Mouse (Mus musculus): ENCODE data around the gene Teddm1a. TPM values are rescaled to one million over a fixed set of nuclear protein-coding genes. Genes with fewer than 3 reads are reported as not detected.
"Not testable (repeated sequence)": the region's sequence is repeated elsewhere in the genome, so short reads cannot be mapped to it uniquely, and the experiment has no call there.

The Teddm1a gene
- polyA plus RNA-seq, 1 experiment = not detected

- Histone ChIP-seq H3K4me3 (no peak overlapping the region), H3K4me2 (ENCODE audit: low read depth) (peak overlapping the region; percentile 62), H3ac (ENCODE audit: control insufficient read depth, insufficient read length) (no peak overlapping the region), H3K27me3 (ENCODE audit: control insufficient read depth, insufficient read depth, insufficient read length) (no peaks in the 10 kb centered on the region), H3K36me3 (ENCODE audit: control insufficient read depth, insufficient read depth) (no peaks in the 10 kb centered on the region), H3K79me2 (ENCODE audit: control insufficient read depth, insufficient read depth) (no peaks in the 10 kb centered on the region)
- no peak for TF ChIP-seq MAX (IDR thresholded peaks at IDR 0.05; ENCODE audit: low read depth)
- no peak for TF ChIP-seq POLR2AphosphoS2 (IDR thresholded peaks at IDR 0.05; ENCODE audit: insufficient read length, low read depth)
- no peak for TF ChIP-seq TCF12 (IDR thresholded peaks at IDR 0.05; ENCODE audit: insufficient read depth, poor library complexity, severe bottlenecking)
- no peak for TF ChIP-seq TCF3 (IDR thresholded peaks at IDR 0.05; ENCODE audit: insufficient read length, low read depth)
Measured at GRCm38 (mm10) chr1:153846867-153847266, 44.7 kb upstream of the Teddm1a start.

- H3K36me3 ChIP-seq (ENCODE audit: control insufficient read depth, insufficient read depth); H3K79me2 ChIP-seq (ENCODE audit: control insufficient read depth, insufficient read depth); H3K4me2 ChIP-seq (ENCODE audit: low read depth); H3K4me3 ChIP-seq; H3ac ChIP-seq (ENCODE audit: control insufficient read depth, insufficient read length); H3K27me3 ChIP-seq (ENCODE audit: control insufficient read depth, insufficient read depth, insufficient read length): not testable (repeated sequence)
Measured at GRCm38 (mm10) chr1:153852696-153853095, 38.8 kb upstream of the Teddm1a start.

- Histone ChIP-seq H3K4me3 (no peak overlapping the region), H3K79me2 (ENCODE audit: control insufficient read depth, insufficient read depth) (no peaks in the 10 kb centered on the region), H3K27me3 (ENCODE audit: control insufficient read depth, insufficient read depth, insufficient read length) (no peaks in the 10 kb centered on the region), H3K4me2 (ENCODE audit: low read depth) (no peak overlapping the region), H3ac (ENCODE audit: control insufficient read depth, insufficient read length) (no peak overlapping the region), H3K36me3 (ENCODE audit: control insufficient read depth, insufficient read depth) (no peaks in the 10 kb centered on the region)
- no peak for TF ChIP-seq CEBPB (IDR thresholded peaks at IDR 0.05; ENCODE audit: insufficient read depth, poor library complexity, severe bottlenecking)
Measured at GRCm38 (mm10) chr1:153855946-153856345, 35.6 kb upstream of the Teddm1a start.

- H3K36me3 ChIP-seq (ENCODE audit: control insufficient read depth, insufficient read depth) = no peaks in the 10 kb centered on the region
- no peaks in the 10 kb centered on the region for H3K79me2 ChIP-seq (ENCODE audit: control insufficient read depth, insufficient read depth)
- no peak for TF ChIP-seq TCF3 (IDR thresholded peaks at IDR 0.05; ENCODE audit: insufficient read length, low read depth)
- no peak for TF ChIP-seq MAX (IDR thresholded peaks at IDR 0.05; ENCODE audit: low read depth)
- TF ChIP-seq E2F4 (IDR thresholded peaks at IDR 0.05; ENCODE audit: insufficient read depth) = no peak
- no peak for TF ChIP-seq CEBPB (IDR thresholded peaks at IDR 0.05; ENCODE audit: insufficient read depth, poor library complexity, severe bottlenecking)
- TF ChIP-seq POLR2AphosphoS2 (IDR thresholded peaks at IDR 0.05; ENCODE audit: insufficient read length, low read depth) = no peak
- no peak for TF ChIP-seq TCF12 (IDR thresholded peaks at IDR 0.05; ENCODE audit: insufficient read depth, poor library complexity, severe bottlenecking)
- TF ChIP-seq MYOG (IDR thresholded peaks at IDR 0.05; ENCODE audit: control insufficient read depth in 1 of 3, insufficient read depth in 1 of 3, insufficient read length in 2 of 3, low read depth in 2 of 3) = no peak
- TF ChIP-seq USF1 (IDR thresholded peaks at IDR 0.05; ENCODE audit: low read depth) = no peak
- TF ChIP-seq SRF (IDR thresholded peaks at IDR 0.05; ENCODE audit: control insufficient read depth, insufficient read length, low read depth) = no peak
- TF ChIP-seq REST (IDR thresholded peaks at IDR 0.05; ENCODE audit: insufficient read depth, insufficient read length) = no peak
- TF ChIP-seq MYOD1 (IDR thresholded peaks at IDR 0.05; ENCODE audit: control insufficient read depth in 1 of 3, insufficient read length in 2 of 3, low read depth in 2 of 3) = no peak
- TF ChIP-seq POLR2A (IDR thresholded peaks at IDR 0.05; ENCODE audit: insufficient read length, low read depth) = no peak
- no peak within 1 kb of the TSS for H3ac ChIP-seq (ENCODE audit: control insufficient read depth, insufficient read length)
- H3K4me2 ChIP-seq (ENCODE audit: low read depth) = no peak within 1 kb of the TSS
- H3K4me3 ChIP-seq = no peak within 1 kb of the TSS
- peaks cover 5% of the 10 kb centered on the region for H3K27me3 ChIP-seq (ENCODE audit: control insufficient read depth, insufficient read depth, insufficient read length)
Measured at GRCm38 (mm10) chr1:153874045-153874444, 17.5 kb upstream of the Teddm1a start, which contains the start of gene Teddm1b. Teddm1b (plus strand) TSS chr1:153874345.

GRCm38 (mm10) chr1:153880391-153880790 lies 11.2 kb upstream of the Teddm1a start:
- not testable (repeated sequence) for H3K79me2 ChIP-seq (ENCODE audit: control insufficient read depth, insufficient read depth); H3K4me3 ChIP-seq; H3K4me2 ChIP-seq (ENCODE audit: low read depth); H3K27me3 ChIP-seq (ENCODE audit: control insufficient read depth, insufficient read depth, insufficient read length); H3ac ChIP-seq (ENCODE audit: control insufficient read depth, insufficient read length); H3K36me3 ChIP-seq (ENCODE audit: control insufficient read depth, insufficient read depth)

- no peak overlapping the region for H3K4me3 ChIP-seq
- no peaks in the 10 kb centered on the region for H3K79me2 ChIP-seq (ENCODE audit: control insufficient read depth, insufficient read depth)
- no peaks in the 10 kb centered on the region for H3K36me3 ChIP-seq (ENCODE audit: control insufficient read depth, insufficient read depth)
- H3K27me3 ChIP-seq (ENCODE audit: control insufficient read depth, insufficient read depth, insufficient read length) = peaks cover 7% of the 10 kb centered on the region
- no peak overlapping the region for H3ac ChIP-seq (ENCODE audit: control insufficient read depth, insufficient read length)
- H3K4me2 ChIP-seq (ENCODE audit: low read depth) = no peak overlapping the region
- TF ChIP-seq MAX (IDR thresholded peaks at IDR 0.05; ENCODE audit: low read depth) = no peak
- no peak for TF ChIP-seq MYOG (IDR thresholded peaks at IDR 0.05; ENCODE audit: control insufficient read depth in 1 of 3, insufficient read depth in 1 of 3, insufficient read length in 2 of 3, low read depth in 2 of 3)
- no peak for TF ChIP-seq USF1 (IDR thresholded peaks at IDR 0.05; ENCODE audit: low read depth)
- TF ChIP-seq MYOD1 (IDR thresholded peaks at IDR 0.05; ENCODE audit: control insufficient read depth in 1 of 3, insufficient read length in 2 of 3, low read depth in 2 of 3) = no peak
- TF ChIP-seq POLR2A (IDR thresholded peaks at IDR 0.05; ENCODE audit: insufficient read length, low read depth) = no peak
- no peak for TF ChIP-seq CEBPB (IDR thresholded peaks at IDR 0.05; ENCODE audit: insufficient read depth, poor library complexity, severe bottlenecking)
- TF ChIP-seq REST (IDR thresholded peaks at IDR 0.05; ENCODE audit: insufficient read depth, insufficient read length) = no peak
- no peak for TF ChIP-seq POLR2AphosphoS2 (IDR thresholded peaks at IDR 0.05; ENCODE audit: insufficient read length, low read depth)
- no peak for TF ChIP-seq TCF3 (IDR thresholded peaks at IDR 0.05; ENCODE audit: insufficient read length, low read depth)
- no peak for TF ChIP-seq E2F4 (IDR thresholded peaks at IDR 0.05; ENCODE audit: insufficient read depth)
- no peak for TF ChIP-seq SRF (IDR thresholded peaks at IDR 0.05; ENCODE audit: control insufficient read depth, insufficient read length, low read depth)
- no peak for TF ChIP-seq TCF12 (IDR thresholded peaks at IDR 0.05; ENCODE audit: insufficient read depth, poor library complexity, severe bottlenecking)
Measured at GRCm38 (mm10) chr1:153886024-153886633, 5.4 kb upstream of the Teddm1a start.

All from myocyte (in vitro differentiated cells).